Mouse (Mus musculus): ENCODE measurements at regions not wholly inside any gene's neighbourhood (a gene's known extent, or its start where the extent isn't known, plus 50 kb on each side); places are given as distances from the start of the nearest gene placed in this dataset.

GRCm38 (mm10) chr12:15966631-15967030 lies 149.9 kb upstream of the Trib2 start:
- no peak for DNase-seq (ENCODE audit: low spot score)

DNA sequence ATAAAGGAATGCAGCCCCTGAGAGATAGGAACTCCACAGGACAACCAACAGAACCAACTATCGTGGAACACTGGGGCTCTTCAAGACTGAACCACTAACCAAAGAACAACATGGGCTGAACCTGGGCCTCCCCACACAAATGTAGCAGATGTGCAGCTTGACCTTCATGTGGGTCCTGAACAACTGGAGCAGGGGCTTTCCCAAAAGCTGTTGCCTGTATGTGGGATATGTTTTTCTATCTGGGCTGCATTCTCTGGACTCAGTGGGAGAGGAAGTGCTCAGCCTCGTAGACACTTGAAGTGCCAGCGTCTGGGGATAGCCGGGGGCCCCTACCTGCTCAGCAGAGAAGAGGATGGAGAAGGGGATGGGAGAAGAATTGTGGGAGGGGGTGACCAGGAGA lies 149.2 kb upstream of the Trib2 start:
- DNase-seq (ENCODE audit: low spot score), result no peak

DNA sequence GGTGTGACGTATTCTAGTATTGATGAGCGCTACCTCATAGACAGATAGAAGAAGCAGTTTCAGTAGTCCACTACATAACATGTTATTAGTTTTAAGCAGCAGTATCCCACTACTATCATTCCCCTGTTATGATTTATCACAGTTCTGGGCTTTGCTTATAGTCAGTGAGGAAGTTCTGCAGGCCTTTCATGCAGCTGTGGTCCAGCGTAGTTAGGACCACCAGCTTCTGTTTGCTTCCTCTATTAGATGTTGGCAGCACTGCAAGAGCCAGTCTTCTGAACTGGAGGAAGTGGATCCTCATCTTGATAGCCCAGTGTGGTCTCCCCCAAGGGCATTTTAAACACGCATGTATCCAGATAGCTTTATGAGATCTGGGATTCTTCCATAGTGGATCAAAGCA lies 147.4 kb upstream of the Trib2 start:
- DNase-seq (ENCODE audit: low spot score), result no peak

DNA sequence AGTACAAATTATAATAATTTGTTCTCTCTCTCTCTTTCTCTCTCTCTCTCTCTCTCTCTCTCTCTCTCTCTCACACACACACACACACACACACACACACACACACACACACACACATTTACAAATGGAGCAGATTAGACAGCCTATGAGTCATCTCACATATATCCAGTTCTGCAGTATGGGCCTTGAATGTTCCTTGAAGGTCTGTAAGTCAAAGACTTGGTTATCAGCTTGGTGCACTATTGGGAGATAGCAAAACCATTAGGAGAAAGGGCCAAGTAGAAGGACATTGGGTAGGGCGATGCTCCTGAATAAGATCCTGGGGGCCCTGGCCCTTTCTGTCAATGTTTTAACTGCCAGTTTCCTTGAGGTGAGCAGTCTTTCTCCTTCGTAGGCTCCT lies 145.1 kb upstream of the Trib2 start:
- peak; percentile 12 for DNase-seq (ENCODE audit: low spot score)

- DNase-seq (ENCODE audit: low spot score), result no peak
Measured at GRCm38 (mm10) chr12:15937443-15938237, 120.9 kb upstream of the Trib2 start.

- DNase-seq (ENCODE audit: low spot score), result no peak
Measured at GRCm38 (mm10) chr12:15932067-15932466, 115.3 kb upstream of the Trib2 start.

GRCm38 (mm10) chr12:15931535-15931934 lies 114.8 kb upstream of the Trib2 start:
- no peak for DNase-seq (ENCODE audit: low spot score)

- DNase-seq (ENCODE audit: low spot score), result no peak
Measured at GRCm38 (mm10) chr12:15930155-15930554, 113.4 kb upstream of the Trib2 start.

GRCm38 (mm10) chr12:15929541-15929940 lies 112.8 kb upstream of the Trib2 start:
- no peak for DNase-seq (ENCODE audit: low spot score)

- DNase-seq (ENCODE audit: low spot score), result no peak
Measured at GRCm38 (mm10) chr12:15918291-15918690, 101.6 kb upstream of the Trib2 start.

- no peak for DNase-seq (ENCODE audit: low spot score)
Measured at GRCm38 (mm10) chr12:15912959-15913358, 96.2 kb upstream of the Trib2 start.

DNA sequence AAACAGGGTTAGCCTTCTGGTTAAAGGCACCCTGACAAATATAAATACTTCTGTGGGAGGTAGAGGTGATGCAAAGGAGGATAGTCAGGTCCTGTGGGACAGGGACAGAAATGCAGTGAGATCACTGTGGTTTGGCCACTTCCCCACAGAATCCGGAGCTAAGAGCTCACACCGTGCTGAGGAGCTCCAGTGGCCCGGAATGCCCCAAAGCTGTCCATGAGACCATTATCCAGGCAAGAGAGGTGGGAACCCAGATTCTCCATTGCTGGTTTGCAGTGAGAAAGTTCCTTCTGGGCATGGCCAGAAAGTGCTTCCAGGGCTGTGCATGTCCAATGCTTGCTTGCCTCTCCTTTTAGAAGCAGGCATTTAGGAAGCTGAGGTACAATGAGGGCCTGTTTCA lies 95.8 kb upstream of the Trib2 start:
- DNase-seq (ENCODE audit: low spot score), result no peak

GRCm38 (mm10) chr12:15911254-15911991 lies 94.7 kb upstream of the Trib2 start:
- no peak for DNase-seq (ENCODE audit: low spot score)

GRCm38 (mm10) chr12:15897539-15897938 lies 80.8 kb upstream of the Trib2 start:
- DNase-seq (ENCODE audit: low spot score), result no peak

GRCm38 (mm10) chr12:15896511-15896910 lies 79.8 kb upstream of the Trib2 start:
- DNase-seq (ENCODE audit: low spot score), result no peak

GRCm38 (mm10) chr12:15895215-15895614 lies 78.5 kb upstream of the Trib2 start:
- no peak for DNase-seq (ENCODE audit: low spot score)

DNA sequence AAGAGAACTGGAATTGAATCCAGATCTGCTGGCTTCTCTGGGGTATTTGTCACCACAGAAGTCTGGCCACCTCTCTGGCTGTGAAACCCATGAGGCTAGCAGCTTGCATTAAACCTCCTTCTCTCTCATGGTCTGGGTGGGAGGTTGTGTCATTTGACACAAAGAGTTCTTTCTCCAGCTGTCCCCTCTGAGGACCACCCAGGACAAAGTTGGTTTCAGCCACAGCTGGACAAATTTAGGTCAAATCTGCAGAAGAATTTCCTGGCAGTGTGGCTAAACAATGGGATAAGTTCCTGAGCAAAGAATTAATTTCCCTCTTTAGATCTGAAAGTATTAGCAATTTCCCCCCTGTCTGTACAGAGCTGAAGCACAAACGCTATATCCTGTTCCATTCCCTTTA lies 73.9 kb upstream of the Trib2 start:
- DNase-seq (ENCODE audit: low spot score), result no peak

GRCm38 (mm10) chr12:15879907-15880430 lies 63.2 kb upstream of the Trib2 start:
- DNase-seq (ENCODE audit: low spot score), result no peak

Measured in ovary, adult 18-20 months (tissue).